Mouse (Mus musculus) c-Kit-positive CD71-negative TER-119-negative erythroid progenitor cells, embryonic 14.5 days (primary cell): Measurements from ENCODE around the gene Farp1.

Experiments
- DNase-seq: peaks from one replicate; pipeline ENCODE4 v3.0.0-alpha.2; 2013; ENCODE audit warnings: low read depth

Gene Farp1

DNA sequence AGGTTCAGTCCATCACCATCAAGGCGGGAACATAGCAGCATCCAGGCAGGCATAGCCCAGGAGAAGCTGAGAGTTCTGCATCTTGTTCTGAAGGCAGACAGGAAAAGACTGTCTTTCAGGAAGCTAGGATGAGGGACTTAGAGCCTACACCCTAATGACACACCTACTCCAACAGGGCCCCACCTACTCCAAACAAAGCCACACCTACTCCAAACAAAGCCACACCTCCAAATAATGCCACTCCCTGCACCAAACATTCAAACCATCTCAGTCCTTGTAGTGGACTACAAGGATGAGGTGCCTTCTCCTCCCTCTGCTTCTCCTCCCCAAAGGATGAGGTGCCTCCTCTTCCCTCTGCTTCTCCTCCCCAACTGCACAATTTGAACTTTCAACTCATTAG is 23.5 kb downstream of the Farp1 start:
- DNase-seq: no peak

DNA sequence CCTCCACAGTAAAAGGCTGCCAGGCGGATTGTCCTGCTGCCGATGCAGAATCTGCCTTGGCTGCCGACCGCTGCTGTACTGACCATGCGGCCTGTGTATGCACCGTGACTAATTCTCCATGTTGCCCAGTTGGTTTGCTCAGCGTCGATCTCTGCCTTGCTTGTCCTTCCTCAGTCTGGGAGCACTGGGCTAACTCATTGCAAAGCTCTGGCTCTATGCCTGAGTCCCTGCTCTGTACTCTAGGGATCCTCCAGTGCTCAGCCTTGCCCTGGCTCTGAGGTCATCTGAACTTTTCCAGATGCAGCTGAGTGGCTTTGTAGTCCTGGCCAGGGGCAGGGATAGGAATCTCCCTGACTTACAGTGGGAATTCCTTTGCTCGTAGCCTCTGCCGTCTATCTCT is 24.3 kb downstream of the Farp1 start:
- DNase-seq: no peak

DNA sequence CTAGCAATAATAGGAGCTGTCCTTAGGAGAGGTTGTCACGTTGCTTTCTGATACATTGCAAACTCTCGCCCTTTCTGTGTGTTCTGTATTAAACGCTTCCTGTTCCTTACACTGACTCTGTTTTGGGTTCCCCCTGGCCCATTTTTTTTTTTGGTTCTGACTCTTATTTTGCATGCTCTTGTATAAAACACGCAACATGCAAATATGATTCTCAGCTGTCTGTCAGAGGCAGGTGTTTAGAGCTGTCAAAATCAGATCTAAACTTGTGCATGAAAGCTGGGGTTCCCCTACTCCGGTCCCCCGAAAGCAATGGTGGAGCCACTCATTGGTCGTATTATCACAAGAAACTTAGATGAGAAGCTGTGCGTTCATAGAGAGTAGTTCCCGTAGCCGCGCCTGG is 25.5 kb downstream of the Farp1 start:
- DNase-seq: no peak

DNA sequence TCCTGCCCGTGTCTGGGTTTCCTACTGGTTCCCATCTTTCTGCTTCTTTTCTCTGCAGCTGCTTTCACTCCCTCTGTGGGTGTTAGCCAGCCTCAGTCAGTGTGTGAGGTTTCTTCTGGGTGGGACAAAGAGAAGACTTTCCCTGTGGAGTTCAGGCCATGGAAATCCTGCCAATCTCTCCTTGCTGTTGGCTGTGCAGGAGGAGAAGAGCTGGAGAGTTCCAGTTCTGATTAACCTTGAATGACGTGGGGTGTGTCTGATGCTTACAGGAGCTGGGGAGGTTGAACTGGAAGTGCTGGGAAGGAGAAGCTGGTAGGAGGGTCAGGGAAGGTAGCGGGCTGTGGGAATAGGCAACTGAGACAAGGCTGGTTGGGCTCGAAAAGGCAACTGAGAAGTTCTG is 26.7 kb downstream of the Farp1 start:
- no peak for DNase-seq

DNA sequence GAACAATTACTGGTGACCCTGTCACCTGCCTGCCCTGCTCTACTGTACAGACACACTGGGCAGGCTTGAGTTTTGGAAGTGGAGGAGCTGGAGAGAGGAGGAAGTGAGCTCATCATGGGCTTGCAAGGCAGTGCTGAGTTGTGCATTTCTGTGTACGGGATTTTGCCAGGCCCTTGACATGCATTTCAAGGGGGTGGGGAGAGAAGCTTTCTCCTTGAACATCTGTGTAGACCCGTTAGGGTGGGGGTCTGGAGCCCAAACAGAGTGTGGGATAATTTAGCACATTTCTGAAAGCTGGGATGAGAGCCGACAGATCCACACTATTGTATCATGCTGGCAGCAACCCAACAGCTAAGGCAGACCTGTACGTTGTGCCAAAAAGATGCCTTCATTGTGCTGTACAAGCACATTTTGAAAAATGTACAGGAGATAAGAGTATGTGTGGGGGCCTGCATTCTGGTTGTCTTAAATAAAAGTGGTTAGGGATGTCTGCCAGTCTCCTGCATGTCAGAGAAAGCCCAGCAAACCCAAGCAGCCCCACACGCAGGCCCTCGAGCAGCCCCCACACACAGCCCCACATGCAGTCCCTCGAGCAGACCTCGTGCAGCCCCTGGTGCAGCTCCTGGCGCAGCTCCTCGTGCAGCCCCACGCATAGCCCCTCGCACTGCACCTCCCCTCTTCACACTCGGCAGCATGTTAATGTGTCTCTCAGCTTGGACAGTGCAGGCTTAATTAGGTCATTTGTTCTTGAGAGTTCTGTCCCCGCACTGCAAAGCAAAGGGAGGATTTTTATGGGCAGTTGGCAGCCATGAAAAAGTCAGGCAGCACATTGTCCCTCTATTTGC is 27.5 kb downstream of the Farp1 start:
- no peak for DNase-seq

DNA sequence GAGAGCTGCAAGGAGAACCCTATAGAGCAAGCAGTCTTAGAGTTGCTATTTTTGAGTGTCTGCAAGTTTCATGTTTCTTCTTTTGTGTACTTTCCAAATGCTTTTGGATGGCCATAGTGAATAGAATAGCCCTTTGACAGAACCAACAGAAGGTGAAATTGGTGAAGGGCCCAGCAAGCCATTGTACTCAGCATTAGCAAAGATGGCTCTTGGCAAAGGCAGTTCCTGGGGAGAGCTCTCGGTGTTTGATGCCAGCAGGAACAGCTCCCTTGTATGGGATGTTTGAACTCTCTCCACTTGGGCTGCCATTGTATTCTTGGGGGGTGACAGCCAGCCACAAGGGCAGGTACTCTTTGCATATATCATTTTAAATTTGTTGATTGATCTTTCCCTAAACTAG is 29.7 kb downstream of the Farp1 start:
- no peak for DNase-seq

DNA sequence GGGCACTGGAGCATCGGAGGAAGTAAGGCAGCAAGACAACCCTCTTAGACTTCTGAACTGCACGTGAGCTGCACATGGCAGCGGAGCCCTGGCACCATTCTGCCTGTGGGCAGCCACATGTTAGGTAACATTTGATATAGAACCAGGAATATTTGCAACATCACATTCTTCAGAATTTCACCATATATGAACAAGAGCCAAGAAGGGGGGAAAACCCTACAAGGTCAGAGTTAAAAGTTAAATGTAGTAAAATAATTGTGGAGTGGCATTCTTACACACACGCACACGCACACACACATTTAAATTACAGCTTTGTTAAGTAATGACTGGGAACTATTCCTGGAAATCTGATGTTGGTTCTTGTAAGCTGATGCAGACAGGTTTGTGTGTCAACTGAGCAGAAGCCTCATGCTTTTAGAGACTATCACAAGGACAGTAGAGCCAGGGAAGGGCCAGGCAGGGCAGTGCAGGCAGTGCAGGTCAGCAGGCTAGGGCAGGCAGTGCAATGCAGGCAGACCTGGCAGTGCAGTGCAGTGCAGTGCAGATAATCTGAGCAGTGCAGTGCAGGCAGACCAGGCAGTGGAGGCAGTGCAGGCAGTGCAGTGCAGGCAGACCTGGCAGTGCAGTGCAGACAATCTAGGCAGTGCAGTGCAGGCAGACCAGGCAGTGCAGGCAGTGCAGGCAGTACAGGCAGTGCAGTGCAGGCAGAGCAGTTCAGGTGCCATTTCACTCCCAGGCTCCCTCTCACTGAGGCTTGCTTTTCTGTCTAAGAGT is 38.3 kb downstream of the Farp1 start:
- DNase-seq: no peak

DNA sequence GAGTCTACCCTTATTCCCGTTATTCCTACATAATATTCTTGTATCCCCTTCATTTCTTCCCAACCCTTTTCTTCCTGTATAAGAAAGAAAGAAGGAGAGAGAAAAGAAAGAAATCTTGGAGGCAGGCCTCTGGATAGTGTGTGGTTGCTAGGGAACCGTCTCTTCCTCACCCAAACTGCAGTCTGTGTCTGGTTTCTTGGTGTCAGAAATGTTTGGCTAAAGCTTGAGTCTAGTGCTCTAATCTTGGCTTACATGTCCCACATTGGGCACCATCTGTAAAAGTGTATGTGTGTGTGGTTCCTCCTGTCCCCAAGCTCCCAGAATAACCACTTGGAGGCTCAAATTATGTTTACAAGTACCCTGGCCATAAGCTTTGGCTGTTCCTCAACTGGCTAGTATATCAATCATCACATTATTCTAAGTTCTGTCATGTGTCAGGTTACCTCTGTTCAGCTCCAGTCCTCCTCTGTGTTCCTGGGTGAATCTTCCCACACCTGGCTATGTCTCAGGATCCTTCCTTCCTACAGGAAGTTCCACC is 39.3 kb downstream of the Farp1 start:
- no peak for DNase-seq

DNA sequence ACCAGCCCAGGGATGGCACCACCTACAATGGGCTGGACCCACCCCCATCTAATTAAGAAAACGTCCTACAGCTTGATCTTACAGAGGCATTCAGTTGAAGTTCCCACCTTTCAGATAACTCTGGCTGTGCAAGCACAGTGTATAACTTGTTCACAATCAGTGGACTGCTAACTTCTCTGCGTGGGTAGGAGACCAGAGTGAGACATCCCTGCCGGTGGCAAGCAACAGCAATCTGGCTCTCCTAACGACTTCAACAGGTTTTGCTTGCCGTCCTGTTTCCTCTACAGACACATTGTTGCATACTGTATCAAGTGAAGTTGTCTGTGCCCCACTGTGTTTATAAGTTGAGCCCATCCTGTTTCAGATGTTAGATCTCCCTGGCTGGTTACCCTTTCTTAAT is 45.7 kb downstream of the Farp1 start:
- no peak for DNase-seq

DNA sequence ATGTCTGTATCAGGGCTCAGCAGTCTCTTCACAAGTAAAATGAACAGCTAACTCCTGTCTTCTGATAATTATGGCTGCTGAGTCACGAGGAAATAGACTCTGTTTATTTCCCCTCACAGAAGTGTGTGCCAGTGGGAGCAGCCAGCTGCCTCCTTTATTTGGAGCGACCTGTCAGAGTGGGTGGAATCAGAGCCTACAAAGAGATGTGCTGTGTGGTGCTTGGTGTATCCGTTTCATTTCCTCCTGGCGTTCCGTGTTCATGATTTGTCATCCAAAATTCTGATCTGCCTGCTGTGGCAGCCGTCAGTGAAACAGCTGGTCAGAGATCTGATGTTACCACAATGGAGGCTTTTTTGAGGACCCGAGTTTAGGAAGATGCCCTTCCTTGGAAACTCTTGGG is 47.3 kb downstream of the Farp1 start:
- DNase-seq: no peak

DNA sequence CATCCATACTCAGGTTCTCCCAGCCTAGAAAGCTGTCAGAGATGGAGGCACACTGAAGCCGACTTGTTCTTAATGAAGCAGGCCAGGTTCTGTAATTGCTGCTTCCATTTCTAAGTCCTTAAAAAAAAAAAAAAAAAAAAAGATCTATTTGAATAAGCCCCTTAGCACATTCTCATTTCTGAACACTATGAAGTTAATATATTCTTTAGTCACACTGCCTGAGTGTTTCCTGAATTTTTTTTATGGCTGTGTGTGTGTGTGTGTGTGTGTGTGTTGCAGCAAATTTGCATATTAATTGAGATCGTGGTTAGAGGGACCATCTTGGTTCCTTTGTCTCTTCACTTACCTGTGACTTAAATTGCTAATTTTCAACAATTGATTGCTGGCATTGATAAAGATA is 47.8 kb downstream of the Farp1 start:
- no peak for DNase-seq

DNA sequence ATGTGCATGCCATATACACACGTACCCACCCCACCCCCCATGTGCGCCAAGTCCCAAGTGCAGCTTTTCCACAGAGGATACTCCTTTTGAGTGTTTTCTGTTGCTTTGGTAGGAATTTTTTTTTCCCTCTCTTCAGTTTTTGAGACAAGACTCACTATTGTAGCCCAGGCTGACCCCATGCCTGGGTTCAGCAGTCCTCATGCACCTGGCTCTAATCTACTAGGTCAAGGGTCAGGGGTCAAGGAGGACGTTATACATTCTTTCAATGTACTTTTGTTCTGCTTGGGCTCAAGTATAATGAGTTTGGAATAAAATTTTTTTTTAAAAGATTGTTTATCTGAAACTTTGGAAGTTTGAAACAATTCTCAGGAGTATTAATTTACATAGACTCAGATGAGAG is 48.4 kb downstream of the Farp1 start:
- no peak for DNase-seq

DNA sequence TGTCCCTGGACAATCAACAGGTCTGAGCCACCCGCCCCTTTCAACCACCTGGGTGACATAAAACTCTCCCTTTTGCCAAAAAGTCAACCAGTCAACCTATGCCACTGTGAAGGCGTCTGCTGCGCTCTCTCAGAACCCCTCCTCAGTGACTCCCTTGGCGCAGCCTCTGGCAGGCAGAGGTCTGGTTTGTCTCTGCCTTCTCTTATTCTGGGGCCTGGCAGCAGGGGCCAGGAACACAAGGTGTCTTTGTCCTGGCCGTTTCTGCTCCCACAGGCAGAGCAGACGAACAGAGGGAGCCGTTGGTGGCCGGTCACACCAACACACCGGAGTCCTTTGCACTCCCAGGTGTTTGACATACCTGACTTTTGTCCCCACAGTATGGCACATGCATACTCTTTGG is 57.5 kb downstream of the Farp1 start:
- no peak for DNase-seq

DNA sequence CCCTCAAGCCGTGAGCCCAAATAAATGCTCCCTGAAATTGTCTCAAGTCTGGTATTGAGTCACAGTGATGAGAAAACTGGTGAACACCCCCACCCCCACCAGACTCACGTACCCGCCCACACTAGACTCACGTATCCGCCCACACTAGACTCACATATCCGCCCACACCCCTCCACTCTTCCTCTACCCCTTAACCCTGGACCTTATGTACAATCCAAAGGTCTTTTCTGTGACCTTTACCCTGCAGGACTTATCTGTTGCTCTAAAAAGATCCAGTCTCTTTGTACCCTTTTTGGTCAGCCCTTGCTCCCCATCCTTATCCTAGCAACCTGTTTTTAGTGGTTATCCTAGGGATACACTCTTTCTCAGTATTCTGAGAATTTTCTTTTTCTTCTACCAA is 58.9 kb downstream of the Farp1 start:
- DNase-seq: no peak

DNA sequence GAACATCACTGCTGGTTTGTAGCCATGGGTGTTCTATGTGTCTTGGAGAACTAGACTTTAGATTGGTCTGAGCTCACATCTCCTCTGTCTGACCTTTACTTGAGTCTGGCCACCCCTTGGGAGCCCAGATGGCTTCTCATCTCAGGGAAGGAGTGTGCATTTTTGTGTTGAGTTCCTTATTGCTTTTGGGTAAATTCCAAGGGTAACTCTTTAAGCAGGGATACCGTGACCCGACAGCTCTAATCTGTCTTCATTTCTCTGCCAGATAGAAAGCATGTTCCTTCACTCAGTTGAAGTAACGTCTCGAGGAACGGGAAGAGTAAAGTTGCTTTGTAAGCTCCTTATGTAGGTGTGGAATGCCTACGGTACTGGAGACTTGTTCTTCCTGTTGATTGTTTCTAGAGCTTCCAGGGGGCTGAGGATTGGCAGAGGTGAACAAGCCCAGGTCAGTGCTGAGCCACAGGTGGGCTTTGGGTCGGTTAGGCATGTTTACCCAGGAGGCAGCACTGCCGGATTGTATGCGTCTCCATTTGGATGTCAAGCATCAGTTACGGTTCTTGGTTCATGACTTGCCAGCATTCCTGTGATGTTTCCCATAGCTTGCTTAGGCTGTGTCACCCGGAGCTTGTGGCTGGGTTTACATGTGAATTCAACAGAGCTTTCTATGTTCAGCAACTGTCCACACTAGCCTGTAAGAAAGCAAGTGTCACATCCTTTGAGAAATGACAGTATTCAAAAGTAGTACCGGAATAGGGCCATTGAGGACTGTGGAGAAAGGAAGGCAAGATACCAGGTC is 62.8 kb downstream of the Farp1 start:
- no peak for DNase-seq

DNA sequence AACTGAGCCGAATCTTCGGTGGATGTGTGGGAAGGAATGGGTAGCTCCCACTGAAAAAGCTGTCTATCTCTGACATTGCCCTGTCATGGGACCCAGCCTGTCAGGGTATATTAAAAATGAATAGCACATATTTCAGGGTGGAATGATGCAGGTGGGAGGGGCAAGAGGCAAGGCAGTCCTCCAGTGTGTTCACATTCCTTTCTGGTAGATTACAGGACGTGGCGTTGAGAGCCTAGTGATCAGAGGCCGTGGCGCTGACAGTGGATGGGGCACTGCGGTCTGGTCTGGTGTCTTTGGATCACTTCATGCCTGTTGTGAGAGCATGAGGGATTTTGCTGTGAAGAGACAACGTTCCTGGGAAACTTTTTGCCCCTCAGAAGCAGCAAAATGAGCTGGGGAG is 64.1 kb downstream of the Farp1 start:
- no peak for DNase-seq

DNA sequence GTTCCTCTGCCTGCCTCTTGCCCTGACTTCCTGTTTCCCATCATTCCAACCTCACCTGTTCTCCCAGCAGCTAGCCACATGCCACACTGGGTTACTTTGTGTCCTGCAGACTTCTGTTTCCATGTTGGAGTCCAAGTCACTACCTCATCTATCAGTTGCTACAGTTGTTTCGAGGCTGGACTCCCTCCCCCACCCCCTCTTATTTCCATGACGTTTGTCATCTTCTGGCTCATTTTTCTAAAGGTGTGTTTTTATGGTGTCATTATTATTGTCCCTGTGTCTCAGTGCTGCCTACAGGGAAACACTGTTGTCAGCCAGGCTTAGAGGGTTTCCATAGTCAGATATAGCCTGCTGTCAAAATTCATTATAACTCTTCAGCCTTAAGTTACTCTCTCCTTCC is 64.9 kb downstream of the Farp1 start:
- DNase-seq: no peak

DNA sequence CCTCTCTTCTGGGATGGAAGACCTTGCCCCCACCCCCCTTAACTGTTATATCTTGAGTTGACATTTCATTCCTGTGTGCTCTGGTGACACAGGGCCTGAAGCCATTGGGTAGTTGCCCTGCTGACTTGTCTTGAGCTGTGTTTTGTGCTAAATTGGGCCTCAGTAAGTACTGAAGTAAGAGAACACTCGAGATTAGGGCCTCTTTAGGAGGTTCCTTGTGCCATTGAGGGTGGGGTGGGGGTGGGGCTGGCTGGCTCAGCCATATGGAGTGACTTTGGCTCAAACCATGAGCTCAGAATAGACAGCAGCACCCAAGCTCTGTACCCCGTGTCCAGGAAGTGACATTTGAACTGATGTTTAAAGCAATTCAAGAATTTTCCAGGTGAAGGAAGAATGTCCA is 65.8 kb downstream of the Farp1 start:
- DNase-seq: no peak

DNA sequence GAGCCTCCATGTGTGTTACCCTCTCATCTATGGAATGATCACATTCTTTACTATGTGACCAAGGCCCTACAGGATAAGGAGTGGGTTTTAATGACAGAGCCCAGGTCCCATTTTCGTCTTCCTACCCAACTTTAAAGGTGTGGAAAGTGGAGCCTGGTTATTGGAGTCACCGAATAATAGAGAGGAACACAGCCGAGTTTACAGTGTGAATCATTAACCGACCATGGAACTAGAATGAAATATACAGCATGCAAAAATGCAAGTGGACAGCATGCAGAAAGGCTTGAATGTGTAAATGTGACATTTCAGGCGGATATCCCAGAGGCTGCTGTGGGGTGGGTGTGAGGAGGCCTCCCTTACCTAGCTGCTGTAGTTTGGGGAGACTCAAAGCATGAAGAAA is 66.5 kb downstream of the Farp1 start:
- no peak for DNase-seq

DNA sequence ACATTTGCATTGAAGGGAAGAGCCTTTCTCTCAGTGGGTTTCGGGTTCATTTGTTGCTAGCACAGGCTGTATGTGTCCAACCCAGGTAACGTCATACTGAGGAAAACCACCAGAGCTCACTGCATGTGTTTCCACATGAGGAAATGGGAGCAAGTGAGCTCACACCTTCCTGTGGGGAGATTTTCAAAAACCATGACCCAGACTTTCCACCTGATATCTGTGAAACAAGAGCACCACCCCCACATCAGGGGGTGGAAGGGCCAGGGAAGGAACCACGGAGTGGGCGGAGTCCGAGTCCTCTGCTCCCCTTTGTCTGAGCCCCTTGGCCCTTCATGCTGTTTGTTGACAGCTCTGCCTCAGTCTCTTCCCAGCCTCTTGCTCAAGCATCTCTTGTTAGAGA is 67.6 kb downstream of the Farp1 start:
- no peak for DNase-seq

DNA sequence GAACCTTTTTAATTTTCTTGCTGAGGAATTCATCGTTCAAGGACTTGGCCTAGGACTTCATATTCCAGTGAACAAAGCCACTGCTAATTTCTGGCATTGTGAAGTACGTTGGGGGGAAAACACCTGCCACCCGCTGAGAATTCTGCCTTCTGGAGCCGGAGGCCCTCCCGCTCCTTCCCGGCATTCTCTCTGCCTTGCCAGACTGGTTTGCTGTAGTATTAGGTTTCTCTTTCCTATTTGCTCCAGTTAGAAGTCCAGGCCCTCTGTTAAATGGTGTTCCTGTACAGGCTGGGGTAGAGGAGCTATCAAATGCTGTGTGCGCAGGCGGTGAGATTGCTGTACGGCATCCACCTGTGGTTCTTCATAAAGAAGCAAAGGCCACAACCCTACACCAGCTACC is 68.5 kb downstream of the Farp1 start:
- DNase-seq: no peak

DNA sequence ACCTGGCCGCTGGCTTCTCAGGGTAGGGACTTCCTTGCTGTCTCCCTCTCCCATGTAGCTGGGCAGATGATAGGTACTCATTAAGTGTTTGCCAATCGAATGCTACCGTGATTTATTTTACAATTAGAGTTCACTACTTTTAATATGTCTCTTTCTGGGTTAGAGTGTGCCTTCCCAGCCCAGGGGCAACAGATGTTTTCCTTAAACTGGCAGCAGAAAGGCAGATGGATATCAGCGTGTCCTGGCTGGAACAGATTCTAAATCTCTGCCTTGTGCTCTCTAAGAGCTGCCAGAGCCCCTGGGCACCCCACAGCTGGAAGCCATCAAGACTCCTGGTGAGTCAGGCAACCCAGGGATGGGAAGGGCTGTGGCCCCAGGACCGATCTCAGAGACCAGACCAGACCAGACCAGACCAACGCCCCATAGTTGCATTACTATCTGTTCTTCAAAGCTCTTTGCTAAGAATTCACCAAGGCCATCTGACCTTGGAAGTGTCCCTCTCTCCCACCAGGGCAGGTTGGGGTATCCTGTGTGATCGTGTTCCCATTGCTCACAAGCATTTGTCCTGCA is 69.8 kb downstream of the Farp1 start:
- DNase-seq: no peak
